Comparison of ENCODE assay signal across 22 mouse cellular contexts in the genomic region with DNA sequence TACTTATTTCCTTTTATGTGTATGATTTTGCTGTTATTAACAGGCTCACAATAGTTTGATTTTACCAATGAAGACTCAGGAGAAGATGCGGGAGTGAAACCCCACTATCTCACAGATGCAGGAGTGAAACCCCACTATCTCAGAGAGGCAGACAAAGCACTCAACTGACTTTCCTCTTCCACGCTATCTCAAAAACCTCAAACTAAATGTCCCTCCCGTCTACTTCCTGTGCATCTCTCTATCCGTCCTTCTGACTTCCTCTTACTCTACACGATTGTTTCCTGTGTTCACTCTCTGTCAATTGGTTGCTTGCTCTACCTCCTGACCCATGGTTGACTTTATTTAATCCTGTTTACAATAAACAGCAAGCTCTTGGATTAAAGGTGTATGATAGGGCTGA.
DNase-seq lines count a peak whose midpoint lies in the region; ATAC-seq and TF ChIP-seq lines count a peak whose summit lies in the region.
"Had no signal": no experiment of that assay in that cellular context is flagged by ENCODE, and none has a peak within 500 bp of the region (broad histone marks: within the 10 kb centered on the region; RNA-seq: fewer than 3 reads in every experiment).

No protein-coding gene starts in this region.

- 35% methylated on average over 5 of the region's 5 CpGs for WGBS in liver, embryonic 11.5 days

- DNase-seq in G1E (ENCODE audit: low spot score): no peak
- DNase-seq in c-Kit-positive CD71-positive TER-119-negative erythroid progenitor cells, embryonic 14.5 days (ENCODE audit: low read depth): peak; percentile 46
- no peak for DNase-seq in liver, embryonic 11.5 days (ENCODE audit: low spot score)
- DNase-seq in MN1 (ENCODE audit: low spot score): no peak
- no peak for DNase-seq in layer of hippocampus, adult 11-12 months (ENCODE audit: low spot score)
- DNase-seq in cerebellum, postnatal 25 days: no peak
- DNase-seq: adrenal gland, postnatal 14 days; cerebellum, adult 8-10 months; gastrocnemius, postnatal 10 days; heart, adult 18-20 months; lung, adult 18-20 months; lung, postnatal 14 days; right cerebral cortex, postnatal 4 days; thymus, postnatal 25 days had no signal

- H3K4me1 ChIP-seq in G1E (ENCODE audit: insufficient read depth, low read depth, low read length): no peaks in the 10 kb centered on the region
- peaks cover 16% of the 10 kb centered on the region for H3K4me1 ChIP-seq in liver, embryonic 11.5 days (replicated peaks; ENCODE audit: control insufficient read depth, insufficient read depth, low read length)
- H3K4me1 ChIP-seq: forebrain, embryonic 13.5 days; heart, embryonic 15.5 days; neural tube, embryonic 15.5 days had no signal

- no peaks in the 10 kb centered on the region for H3K36me3 ChIP-seq in G1E (replicated peaks)
- H3K36me3 ChIP-seq in liver, embryonic 11.5 days (ENCODE audit: control insufficient read depth, insufficient read depth, low read length): no peaks in the 10 kb centered on the region
- H3K36me3 ChIP-seq: heart, embryonic 15.5 days; hindbrain, embryonic 10.5 days; limb, embryonic 10.5 days; neural tube, embryonic 15.5 days had no signal

- H3K9ac ChIP-seq in liver, embryonic 11.5 days (ENCODE audit: low read depth, low read length): no peak overlapping the region
- H3K9ac ChIP-seq: forebrain, embryonic 13.5 days; heart, embryonic 15.5 days; neural tube, embryonic 15.5 days had no signal

- no peak for TF ChIP-seq CTCF in G1E (IDR thresholded peaks at IDR 0.05; ENCODE audit: low read depth, low read length)

- peak overlapping the region; percentile 21; the same call in 1 of the 2 replicates for H3K4me2 ChIP-seq in liver, embryonic 11.5 days
- H3K4me2 ChIP-seq: forebrain, embryonic 13.5 days; heart, embryonic 15.5 days; neural tube, embryonic 15.5 days had no signal

- no peaks in the 10 kb centered on the region for H3K27me3 ChIP-seq in G1E (ENCODE audit: insufficient read depth, low read length)
- H3K27me3 ChIP-seq in liver, embryonic 11.5 days (replicated peaks; ENCODE audit: control insufficient read depth, insufficient read depth, low read length): no peaks in the 10 kb centered on the region
- H3K27me3 ChIP-seq: forebrain, embryonic 13.5 days; heart, embryonic 15.5 days; neural tube, embryonic 15.5 days had no signal

- no peak overlapping the region for H3K4me3 ChIP-seq in G1E (ENCODE audit: low read depth, low read length)
- H3K4me3 ChIP-seq in liver, embryonic 11.5 days (ENCODE audit: low read depth, low read length): no peak overlapping the region
- H3K4me3 ChIP-seq: forebrain, embryonic 13.5 days; heart, embryonic 15.5 days; hindbrain, embryonic 10.5 days; limb, embryonic 10.5 days; neural tube, embryonic 15.5 days had no signal

- no peak overlapping the region for H3K27ac ChIP-seq in liver, embryonic 11.5 days (ENCODE audit: low read depth, low read length)
- H3K27ac ChIP-seq: forebrain, embryonic 13.5 days; heart, embryonic 15.5 days; hindbrain, embryonic 10.5 days; limb, embryonic 10.5 days; neural tube, embryonic 15.5 days; stomach, postnatal 0 days had no signal

- H3K9me3 ChIP-seq in G1E (replicated peaks): peaks cover 9% of the 10 kb centered on the region
- no peaks in the 10 kb centered on the region for H3K9me3 ChIP-seq in liver, embryonic 11.5 days (ENCODE audit: control insufficient read depth, low read length)
- H3K9me3 ChIP-seq: forebrain, embryonic 13.5 days; heart, embryonic 15.5 days; hindbrain, embryonic 10.5 days; limb, embryonic 10.5 days; neural tube, embryonic 15.5 days had no signal

- peak; percentile 77 for ATAC-seq in G1E (ENCODE audit: extremely low read depth, insufficient number of reproducible peaks, low FRiP score, poor library complexity, severe bottlenecking)
- ATAC-seq in liver, embryonic 11.5 days (replicated peaks; ENCODE audit: low FRiP score): peak; percentile 85
- ATAC-seq in megakaryocyte progenitor cell, adult 5-6 weeks (replicated peaks; ENCODE audit: poor library complexity): peak; percentile 99
- ATAC-seq: forebrain, embryonic 13.5 days; midbrain, embryonic 16.5 days had no signal
